Mouse (Mus musculus): ENCODE measurements around the gene Dnmt3a. TPM values are rescaled to one million over a fixed set of nuclear protein-coding genes. Genes with fewer than 3 reads are reported as not detected.

The Dnmt3a gene
- polyA plus RNA-seq, 1 experiment from 2014 or later: 142 TPM

DNA sequence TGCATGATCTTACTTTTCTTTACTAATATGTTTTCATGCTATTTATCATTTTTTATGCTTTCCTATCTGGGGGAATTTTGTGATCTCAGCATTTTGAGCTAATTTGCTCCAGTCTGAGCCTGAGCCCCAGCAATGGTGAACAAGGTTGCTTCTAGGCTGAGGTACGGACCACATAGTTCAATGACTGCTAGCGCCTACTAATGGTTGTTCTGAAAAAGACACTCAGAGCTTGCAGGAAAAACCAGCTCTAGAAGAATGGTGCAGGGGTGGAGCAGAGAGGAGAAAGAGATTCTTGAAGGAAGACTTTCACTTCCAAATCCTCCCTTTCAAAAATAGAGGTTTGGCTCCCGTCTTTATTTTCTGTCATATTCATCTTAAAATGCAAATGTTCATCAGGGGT, 150.5 kb downstream of the Dnmt3a start:
- 20% methylated on average over 3 of the region's 3 CpGs for WGBS
- no peak overlapping the region for H3K9ac ChIP-seq

GRCm38 (mm10) chr12:3959791-3960543, 154.2 kb downstream of the Dnmt3a start:
- Histone ChIP-seq H3K4me2 (peak overlapping the region; percentile 92), H3K36me3 (no peaks in the 10 kb centered on the region), H3K4me3 (peak overlapping the region; percentile 56), H3K9ac (peak overlapping the region; percentile 54), H3K27me3 (peaks cover 4% of the 10 kb centered on the region), H3K4me1 (peaks cover 7% of the 10 kb centered on the region; the same call in 1 of the 2 replicates), H3K9me3 (no peaks in the 10 kb centered on the region), H3K27ac (peak overlapping the region; percentile 87)
- 2% methylated on average over 52 of the region's 53 CpGs for WGBS
- peak; percentile 87 for ATAC-seq (ENCODE audit: insufficient number of reproducible peaks, low FRiP score, low TSS enrichment, low read depth)

More for the DNA sequence above, 150.5 kb downstream of the Dnmt3a start:
- H3K27me3 ChIP-seq: peaks cover 18% of the 10 kb centered on the region
- peaks cover 7% of the 10 kb centered on the region; the same call in 1 of the 2 replicates for H3K4me1 ChIP-seq
- no peak overlapping the region for H3K4me3 ChIP-seq
- H3K36me3 ChIP-seq: no peaks in the 10 kb centered on the region
- H3K27ac ChIP-seq: no peak overlapping the region
- H3K9me3 ChIP-seq: no peaks in the 10 kb centered on the region
- ATAC-seq (ENCODE audit: insufficient number of reproducible peaks, low FRiP score, low TSS enrichment, low read depth): no peak
- H3K4me2 ChIP-seq: no peak overlapping the region

DNA sequence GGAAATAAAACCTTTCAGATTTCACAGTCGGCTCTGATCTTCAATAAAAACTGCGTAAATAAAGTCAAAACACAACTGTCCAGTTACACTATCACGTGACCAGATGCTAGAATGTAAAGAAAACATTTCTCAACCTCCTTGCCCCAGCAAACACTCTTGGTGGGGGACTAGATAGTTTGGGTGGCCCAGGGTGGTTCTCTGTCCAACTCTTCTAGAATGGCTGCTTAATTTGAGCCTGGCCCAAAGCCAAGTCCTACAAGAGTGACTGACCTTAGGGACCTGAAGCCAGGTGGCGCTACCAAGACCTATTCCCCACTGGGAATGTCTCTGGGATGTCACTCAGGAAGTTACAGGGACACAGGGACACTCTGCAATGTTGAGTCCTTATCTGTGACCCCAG, 154.7 kb downstream of the Dnmt3a start:
- Histone ChIP-seq H3K27ac (0 out of 2 replicates have a peak overlapping the region, but pooled peaks have one; percentile 87), H3K36me3 (peaks cover 5% of the 10 kb centered on the region; the same call in 1 of the 2 replicates), H3K9me3 (no peaks in the 10 kb centered on the region), H3K4me1 (peaks cover 7% of the 10 kb centered on the region; the same call in 1 of the 2 replicates), H3K4me2 (peak overlapping the region; percentile 92), H3K9ac (no peak overlapping the region), H3K4me3 (peak overlapping the region; percentile 56), H3K27me3 (no peaks in the 10 kb centered on the region)
- ATAC-seq (ENCODE audit: insufficient number of reproducible peaks, low FRiP score, low TSS enrichment, low read depth): no peak
- 44% methylated on average over 4 of the region's 4 CpGs for WGBS

Other genes starting within 250 kb of the Dnmt3a start
- 24.5 and 28.6 TPM in 2 replicates for gene Dtnb, start 233.6 kb upstream of the Dnmt3a start, polyA plus RNA-seq (2015; fragmentation: Nextera tagmentation; extraction: Ambion mirVana)
- gene Pomc, start 148.9 kb downstream of the Dnmt3a start, polyA plus RNA-seq (2015; fragmentation: Nextera tagmentation; extraction: Ambion mirVana): 2.0 and 2.1 TPM in 2 replicates
- 3.5 and 3.7 TPM in 2 replicates for gene Efr3b, start 232.9 kb downstream of the Dnmt3a start, polyA plus RNA-seq (2015; fragmentation: Nextera tagmentation; extraction: Ambion mirVana)

Measured in limb, embryonic 15.5 days (tissue).